Mouse (Mus musculus) liver, embryonic 14.5 days (tissue): ENCODE measurements at regions not wholly inside any gene's neighbourhood (a gene's known extent, or its start where the extent isn't known, plus 50 kb on each side); places are given as distances from the start of the nearest gene placed in this dataset.

Experiments
- ATAC-seq: fragments of 200-750 bp; cut with Nextera tagmentation; 2 replicates; pipeline ENCODE4 v1.8.0; 2017; ENCODE audit warnings: moderate number of reproducible peaks, mild to moderate bottlenecking, moderate library complexity; ENCODE audit not compliant: insufficient read depth
- DNase-seq, 3 experiments: peaks; one replicate each; pipeline ENCODE4 v3.0.0-alpha.2; 2012 to 2013; ENCODE audit warnings: low read depth in 3 of 3, low spot score in 3 of 3
- H3K27ac ChIP-seq: fragments of 300-500 bp; sonication (generic); 2 replicates; pipeline ENCODE4 v1.5.1; 2014; ENCODE audit warnings: moderate library complexity, mild to moderate bottlenecking, control low read depth, inconsistent platforms
- H3K27me3 ChIP-seq: fragments of 300-500 bp; sonication (generic); 2 replicates; pipeline ENCODE4 v1.6.1; 2014; ENCODE audit warnings: mild to moderate bottlenecking, low read length, moderate library complexity; ENCODE audit not compliant: control insufficient read depth, insufficient read depth
- H3K36me3 ChIP-seq: fragments of 300-500 bp; sonication (generic); replicated peaks from 2 replicates; pipeline ENCODE4 v1.6.1; 2014; ENCODE audit warnings: low read depth; ENCODE audit not compliant: control insufficient read depth, insufficient read depth
- H3K4me1 ChIP-seq, 2 experiments: fragments of 200-500 bp in 1 of 2; fragments of 300-500 bp in 1 of 2; sonication (generic) in 1 of 2; replicated peaks; 2 replicates each; pipeline ENCODE4 v1.6.1; 2012 to 2014; ENCODE audit warnings: antibody characterized with exemption in 1 of 2, inconsistent platforms in 1 of 2, low read length in 1 of 2; ENCODE audit not compliant: control insufficient read depth in 2 of 2, insufficient read depth in 2 of 2
- H3K4me2 ChIP-seq: fragments of 300-500 bp; sonication (generic); 2 replicates; pipeline ENCODE4 v1.6.1; 2014; ENCODE audit warnings: low read depth, mild to moderate bottlenecking, control low read depth, moderate library complexity
- H3K4me3 ChIP-seq, 2 experiments: fragments of 200-500 bp in 1 of 2; fragments of 300-500 bp in 1 of 2; sonication (generic) in 1 of 2; 2 replicates each; pipeline ENCODE4 v1.5.1; 2012 to 2014; ENCODE audit warnings: low read depth in 2 of 2, low read length in 2 of 2, mild to moderate bottlenecking in 2 of 2, control low read depth in 1 of 2, inconsistent platforms in 1 of 2, moderate library complexity in 1 of 2; ENCODE audit not compliant: insufficient read depth in 1 of 2
- H3K9ac ChIP-seq: fragments of 300-500 bp; sonication (generic); replicated peaks from 2 replicates; pipeline ENCODE4 v1.6.1; 2014; ENCODE audit warnings: mild to moderate bottlenecking, control low read depth, moderate library complexity
- H3K9me3 ChIP-seq: fragments of 300-500 bp; sonication (generic); 2 replicates; pipeline ENCODE4 v1.6.1; 2016; ENCODE audit warnings: low read length, mixed read lengths; ENCODE audit not compliant: control insufficient read depth
- CTCF ChIP-seq: IDR thresholded peaks from 2 replicates; pipeline ENCODE4 v1.5.1; 2016; ENCODE audit warnings: antibody characterized with exemption, low read depth, control low read depth
- EP300 ChIP-seq: IDR thresholded peaks from 2 replicates; pipeline ENCODE4 v1.6.1; 2016; ENCODE audit warnings: antibody characterized with exemption, low read depth
- WGBS: fragments of 180-500 bp; shearing (Covaris S2); extraction: QIAGEN DNeasy Blood & Tissue Kit; methylation state at CpG from one replicate; pipeline ENCODE4 v1.1.7; 2014; ENCODE audit not compliant: insufficient replicate concordance; 5-methylcytosine and 5-hydroxymethylcytosine counted together

DNA sequence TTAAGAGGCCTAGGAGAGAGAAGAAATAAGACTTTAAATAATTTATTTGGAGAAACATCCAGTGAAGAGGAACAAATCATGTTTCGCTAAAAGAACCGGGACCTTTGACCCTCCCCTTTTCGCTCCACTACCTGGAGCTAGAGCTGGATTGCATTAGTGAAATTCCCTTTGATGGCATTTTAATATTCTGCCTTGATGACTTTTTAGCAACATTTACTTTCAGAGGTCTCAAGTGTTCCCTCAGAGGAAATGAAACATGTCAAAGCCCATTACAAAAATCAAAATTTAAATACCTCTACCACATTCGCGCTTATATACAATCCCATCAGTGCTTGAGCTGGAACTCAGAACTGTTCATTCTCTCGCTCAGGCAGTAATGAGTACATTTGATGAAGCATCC, 297.0 kb upstream of the Gm10295 start:
- H3K9ac ChIP-seq = no peak overlapping the region
- no peak for ATAC-seq
- H3K9me3 ChIP-seq = no peaks in the 10 kb centered on the region
- H3K27me3 ChIP-seq = no peaks in the 10 kb centered on the region
- no peak for DNase-seq
- no peak overlapping the region for H3K4me3 ChIP-seq
- 71% methylated on average over 6 of the region's 6 CpGs for WGBS
- H3K36me3 ChIP-seq = no peaks in the 10 kb centered on the region
- no peak overlapping the region for H3K4me2 ChIP-seq
- H3K4me1 ChIP-seq = no peaks in the 10 kb centered on the region
- TF ChIP-seq EP300 = no peak
- TF ChIP-seq CTCF = no peak
- no peak overlapping the region for H3K27ac ChIP-seq

DNA sequence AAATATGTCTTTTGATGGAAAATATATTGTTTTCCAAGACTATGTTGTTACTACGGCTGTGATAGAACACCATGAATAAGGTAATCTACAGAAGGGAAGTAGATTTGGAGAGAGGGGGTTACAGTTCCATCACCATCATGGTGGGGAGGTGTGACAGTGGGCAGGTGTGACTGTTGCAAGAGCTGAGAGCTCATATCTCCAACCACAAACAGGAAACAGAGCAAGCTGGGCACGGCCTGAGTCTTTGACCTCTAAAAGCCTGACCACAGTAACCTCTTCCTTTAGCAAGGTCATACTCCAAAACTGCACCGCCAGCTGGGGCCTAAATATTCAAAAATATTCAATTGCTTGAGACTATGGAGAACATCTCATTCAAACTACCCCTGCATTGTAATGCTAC, 295.7 kb upstream of the Gm10295 start:
- H3K9me3 ChIP-seq = no peaks in the 10 kb centered on the region
- H3K27ac ChIP-seq = no peak overlapping the region
- no peak overlapping the region for H3K9ac ChIP-seq
- TF ChIP-seq CTCF (no peak), EP300 (no peak)
- no peaks in the 10 kb centered on the region for H3K36me3 ChIP-seq
- 31% methylated on average over 3 of the region's 3 CpGs for WGBS
- no peaks in the 10 kb centered on the region for H3K4me1 ChIP-seq
- no peak overlapping the region for H3K4me2 ChIP-seq
- no peak overlapping the region for H3K4me3 ChIP-seq
- DNase-seq = no peak
- no peak for ATAC-seq
- H3K27me3 ChIP-seq = no peaks in the 10 kb centered on the region

DNA sequence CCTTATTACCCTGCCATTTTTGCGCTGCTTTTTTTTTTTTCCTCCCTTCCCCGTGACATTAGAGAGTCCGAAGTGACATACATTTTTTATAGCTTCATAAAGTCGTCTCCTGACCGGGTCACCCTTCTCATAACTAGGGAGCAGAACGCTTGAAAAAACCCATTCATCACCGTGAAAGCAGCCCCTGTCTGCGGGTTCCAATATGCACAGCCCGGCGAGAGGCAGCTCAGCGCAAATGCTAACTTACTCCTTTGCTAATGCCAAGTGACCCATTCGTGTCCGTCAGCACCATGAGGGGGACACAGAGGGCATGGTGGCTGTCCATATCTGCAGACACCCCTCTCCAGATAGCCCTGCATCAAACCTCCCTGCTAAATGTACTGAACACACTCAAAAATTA, 271.8 kb upstream of the Gm10295 start:
- no peak overlapping the region for H3K4me2 ChIP-seq
- H3K27me3 ChIP-seq = no peaks in the 10 kb centered on the region
- no peak overlapping the region for H3K27ac ChIP-seq
- no peak overlapping the region for H3K4me3 ChIP-seq
- no peak for DNase-seq
- ATAC-seq = no peak
- 68% methylated on average over 13 of the region's 13 CpGs for WGBS
- TF ChIP-seq EP300 = no peak
- TF ChIP-seq CTCF = no peak
- no peaks in the 10 kb centered on the region for H3K4me1 ChIP-seq
- H3K9ac ChIP-seq = no peak overlapping the region
- H3K36me3 ChIP-seq = no peaks in the 10 kb centered on the region
- H3K9me3 ChIP-seq = no peaks in the 10 kb centered on the region

GRCm38 (mm10) chr7:71603159-71603558, 251.9 kb upstream of the Gm10295 start:
- Histone ChIP-seq H3K27ac (no peak overlapping the region), H3K9ac (no peak overlapping the region), H3K4me2 (no peak overlapping the region), H3K9me3 (no peaks in the 10 kb centered on the region), H3K36me3 (no peaks in the 10 kb centered on the region), H3K4me1 (no peaks in the 10 kb centered on the region), H3K27me3 (no peaks in the 10 kb centered on the region), H3K4me3 (no peak overlapping the region)
- DNase-seq (no peak), ATAC-seq (no peak)
- 27% methylated on average over 2 of the region's 2 CpGs for WGBS
- TF ChIP-seq CTCF (no peak), EP300 (no peak)

DNA sequence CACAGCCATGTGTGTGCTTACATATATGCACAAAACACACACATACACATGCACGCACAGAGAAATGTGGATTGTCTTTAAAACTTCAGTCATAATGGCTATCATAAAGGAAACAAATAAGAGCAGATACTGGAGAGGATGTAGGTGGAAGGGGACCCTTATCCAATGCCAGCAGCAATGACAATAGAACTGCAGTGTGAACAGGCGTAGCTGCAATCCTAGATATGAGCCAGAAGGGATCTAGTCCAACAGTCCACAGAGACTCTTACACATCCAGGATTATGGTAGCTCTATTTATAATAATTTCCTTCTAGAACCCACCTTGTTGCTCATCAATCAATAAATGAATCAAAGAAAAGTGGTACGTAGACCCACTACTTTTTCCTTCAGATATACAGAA, 245.5 kb upstream of the Gm10295 start:
- WGBS = 64% methylated on average over 3 of the region's 3 CpGs
- H3K4me3 ChIP-seq = no peak overlapping the region
- ATAC-seq (no peak), DNase-seq (no peak)
- H3K36me3 ChIP-seq = no peaks in the 10 kb centered on the region
- no peaks in the 10 kb centered on the region for H3K9me3 ChIP-seq
- H3K4me2 ChIP-seq = no peak overlapping the region
- no peaks in the 10 kb centered on the region; a peak in 1 of 4 replicates for H3K4me1 ChIP-seq
- no peak overlapping the region for H3K9ac ChIP-seq
- no peak overlapping the region for H3K27ac ChIP-seq
- TF ChIP-seq EP300 (no peak), CTCF (no peak)
- H3K27me3 ChIP-seq = no peaks in the 10 kb centered on the region

DNA sequence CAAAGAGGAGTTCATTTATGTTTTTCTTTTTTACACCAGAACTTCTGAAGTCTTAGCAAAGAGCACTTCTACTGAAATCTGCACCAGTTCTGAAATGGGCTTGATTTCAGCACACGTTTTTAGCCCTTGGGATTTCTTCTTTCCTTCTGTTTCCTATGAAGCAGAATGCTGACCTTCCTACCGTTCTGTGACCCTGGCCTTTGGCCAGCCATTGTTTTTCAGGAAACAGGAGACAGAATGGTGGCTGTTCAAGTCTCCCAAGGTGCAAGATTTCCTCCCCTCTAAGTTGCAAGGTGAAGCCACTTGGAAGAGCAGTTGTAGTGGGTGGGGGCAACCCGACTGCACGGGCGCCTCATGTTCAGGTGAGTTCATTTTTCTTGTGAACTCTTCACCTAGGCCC, 236.3 kb upstream of the Gm10295 start:
- TF ChIP-seq CTCF = no peak
- no peak for TF ChIP-seq EP300
- WGBS = 56% methylated on average over 5 of the region's 5 CpGs
- Histone ChIP-seq H3K9me3 (no peaks in the 10 kb centered on the region), H3K9ac (no peak overlapping the region), H3K4me1 (no peaks in the 10 kb centered on the region; a peak in 1 of 4 replicates), H3K36me3 (no peaks in the 10 kb centered on the region), H3K27me3 (no peaks in the 10 kb centered on the region), H3K27ac (no peak overlapping the region), H3K4me3 (no peak overlapping the region), H3K4me2 (no peak overlapping the region)
- DNase-seq (no peak), ATAC-seq (no peak)
